Mouse (Mus musculus) ES-E14 (cell line): Measurements from ENCODE around the gene Atg2b.

ENCODE experiments used
- CHD2 ChIP-seq: IDR thresholded peaks from 2 replicates; pipeline ENCODE4 v1.6.1; 2014; ENCODE audit warnings: mild to moderate bottlenecking, low read depth, low read length, inconsistent platforms
- HCFC1 ChIP-seq: IDR thresholded peaks from 2 replicates; pipeline ENCODE4 v1.6.1; 2012; ENCODE audit warnings: low read length, inconsistent platforms, borderline replicate concordance; ENCODE audit not compliant: insufficient read depth
- ZC3H11A ChIP-seq: IDR thresholded peaks from 2 replicates; pipeline ENCODE4 v1.6.1; 2012; ENCODE audit warnings: low read depth, mild to moderate bottlenecking, inconsistent platforms, low read length, borderline replicate concordance
- ZNF384 ChIP-seq: IDR thresholded peaks from 2 replicates; pipeline ENCODE4 v1.6.1; 2012; ENCODE audit warnings: low read depth, low read length, inconsistent platforms

GRCm38 (mm10) chr12:105587526-105587925 is 97.5 kb downstream of the Atg2b start:
- TF ChIP-seq ZNF384: no peak
- no peak for TF ChIP-seq HCFC1
- no peak for TF ChIP-seq CHD2
- TF ChIP-seq ZC3H11A: no peak
